Mouse (Mus musculus): ENCODE results near the gene Tspan4.
A peak's percentile ranks its signal among the peaks of the same experiment; 100 is the strongest.
"Not testable (repeated sequence)": the region's sequence is repeated elsewhere in the genome, so short reads cannot be mapped to it uniquely, and the experiment has no call there.

Gene Tspan4

GRCm38 (mm10) chr7:141439140-141439679 lies 35.8 kb upstream of the Tspan4 start:
- no peak for DNase-seq (ENCODE audit: inconsistent ontology term)

- DNase-seq (ENCODE audit: inconsistent ontology term): no peak
Measured at GRCm38 (mm10) chr7:141439811-141440210, 35.2 kb upstream of the Tspan4 start.

DNA sequence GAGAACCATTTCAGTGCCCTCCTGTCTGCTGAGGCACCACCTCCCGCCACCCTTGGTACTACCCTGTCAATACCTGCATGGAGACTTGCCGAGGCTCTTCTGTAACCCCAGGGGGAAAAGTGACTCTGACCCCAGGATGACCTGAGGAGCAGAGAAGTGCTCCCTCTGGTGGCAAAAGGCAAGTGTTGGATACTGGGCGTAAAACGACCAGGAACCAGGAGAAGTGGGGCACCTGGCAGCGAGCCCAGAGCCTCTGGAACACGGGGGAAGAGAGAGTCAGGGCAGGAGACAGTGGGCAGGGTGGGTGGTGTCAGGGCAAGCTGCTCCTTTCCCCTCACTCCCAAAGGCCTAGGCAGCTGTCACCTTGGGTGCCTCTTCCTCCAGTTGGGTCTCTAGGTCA lies 34.4 kb upstream of the Tspan4 start:
- DNase-seq (ENCODE audit: inconsistent ontology term): peak; percentile 75

DNA sequence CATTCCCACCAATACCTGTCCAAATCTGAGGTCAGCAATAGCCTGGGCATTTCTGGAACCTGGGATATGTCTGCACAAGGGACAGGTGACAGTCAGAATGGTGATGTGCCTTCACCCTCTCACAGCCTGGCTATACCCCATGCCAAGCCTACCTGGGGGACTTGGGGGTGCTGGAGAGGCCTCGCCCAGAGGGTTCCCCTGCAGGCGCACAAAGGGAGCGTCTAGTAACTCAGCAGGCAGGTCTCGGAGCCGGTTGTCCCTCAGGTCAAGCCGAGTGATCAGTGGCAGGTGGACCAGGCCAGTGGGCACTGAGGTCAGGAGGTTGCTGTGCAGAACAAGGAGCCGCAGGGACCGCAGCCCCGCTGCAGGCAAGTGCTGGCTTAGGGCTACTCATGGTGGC lies 33.6 kb upstream of the Tspan4 start:
- DNase-seq (ENCODE audit: inconsistent ontology term): no peak

- DNase-seq (ENCODE audit: inconsistent ontology term): no peak
Measured at GRCm38 (mm10) chr7:141442199-141442598, 32.8 kb upstream of the Tspan4 start.

GRCm38 (mm10) chr7:141443081-141443821 lies 31.8 kb upstream of the Tspan4 start:
- peak; percentile 69 for DNase-seq (ENCODE audit: inconsistent ontology term)

DNA sequence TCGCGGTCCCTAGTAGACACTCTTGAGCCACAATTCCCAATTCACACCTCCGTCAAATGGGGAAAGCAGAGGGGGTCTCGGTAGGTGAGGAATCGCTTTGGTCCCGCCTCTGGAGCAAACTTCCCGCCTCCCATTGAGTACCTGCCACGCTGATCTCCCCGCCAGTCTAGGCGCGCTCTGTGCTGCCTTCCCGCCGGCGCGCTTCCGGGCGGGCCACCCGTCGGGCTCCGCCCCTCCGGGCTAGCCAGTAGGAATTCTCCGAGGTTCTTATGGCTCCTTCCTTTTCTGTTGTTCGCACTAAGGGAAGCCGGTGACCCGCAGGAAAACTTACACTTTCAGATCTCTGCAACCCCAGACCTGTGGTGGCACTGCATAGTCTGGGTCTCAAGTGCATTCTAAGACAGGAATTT lies 31.2 kb upstream of the Tspan4 start, which contains the start of gene Pidd1:
Pidd1 (minus strand) TSS at position 198 of the 410 bp plus-strand sequence.
- peak; percentile 84 for DNase-seq (ENCODE audit: inconsistent ontology term)

GRCm38 (mm10) chr7:141446374-141446773 lies 28.7 kb upstream of the Tspan4 start:
- not testable (repeated sequence) for DNase-seq (ENCODE audit: inconsistent ontology term)

GRCm38 (mm10) chr7:141447110-141447991 lies 27.7 kb upstream of the Tspan4 start, which contains the start of gene Rplp2:
TSS of gene Rplp2 (plus strand) at chr7:141447370.
- peak; percentile 95 for DNase-seq (ENCODE audit: inconsistent ontology term)

DNA sequence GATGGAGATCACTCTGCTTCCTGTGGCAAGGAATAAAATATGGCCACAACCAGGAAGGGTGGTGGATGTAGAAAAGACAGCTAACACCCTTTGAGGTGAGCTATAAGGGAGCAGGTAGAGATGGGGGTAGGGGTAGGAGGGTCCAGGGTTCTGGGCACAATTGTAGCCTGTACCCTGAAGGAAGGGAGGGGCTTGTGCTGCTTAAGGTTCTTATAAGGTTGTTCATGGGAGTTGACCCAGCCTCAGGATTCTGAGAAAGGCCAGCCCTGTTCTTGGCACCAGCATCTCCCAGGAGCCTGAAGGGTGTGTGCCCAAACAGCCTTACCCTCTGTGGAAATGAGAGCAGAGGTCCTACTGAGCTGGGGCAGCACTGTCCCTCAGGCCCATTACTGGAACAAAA lies 23.1 kb upstream of the Tspan4 start:
- DNase-seq (ENCODE audit: inconsistent ontology term): no peak

- DNase-seq (ENCODE audit: inconsistent ontology term): no peak
Measured at GRCm38 (mm10) chr7:141453636-141454035, 21.4 kb upstream of the Tspan4 start.

- DNase-seq (ENCODE audit: inconsistent ontology term): peak; percentile 97
Measured at GRCm38 (mm10) chr7:141454967-141455551, 20.0 kb upstream of the Tspan4 start, which contains the start of gene Pnpla2. TSS of gene Pnpla2 (plus strand) at chr7:141455198.

GRCm38 (mm10) chr7:141455610-141456314 lies 19.3 kb upstream of the Tspan4 start:
- peak; percentile 76 for DNase-seq (ENCODE audit: inconsistent ontology term)

DNA sequence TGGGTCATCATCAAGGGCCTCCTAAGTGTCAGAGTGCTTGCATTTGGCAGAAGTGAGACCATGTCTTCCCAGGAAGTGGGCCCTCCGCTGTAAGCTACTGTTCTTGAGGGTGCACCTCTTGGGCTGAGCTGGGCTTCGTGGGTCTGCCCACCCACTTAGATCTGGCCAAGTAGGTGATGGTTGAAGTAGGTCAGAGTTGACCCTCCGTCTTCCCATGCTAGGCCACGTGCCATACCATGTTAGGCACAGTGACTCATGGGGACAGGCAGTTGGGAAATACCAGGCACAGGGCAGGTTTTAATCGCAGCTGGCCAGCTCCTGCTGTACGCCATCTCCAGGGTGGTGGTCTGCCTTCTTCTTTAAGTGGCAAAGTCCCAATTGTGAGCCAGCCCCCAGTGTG lies 18.3 kb upstream of the Tspan4 start:
- no peak for DNase-seq (ENCODE audit: inconsistent ontology term)

- no peak for DNase-seq (ENCODE audit: inconsistent ontology term)
Measured at GRCm38 (mm10) chr7:141457236-141457635, 17.8 kb upstream of the Tspan4 start.

- DNase-seq (ENCODE audit: inconsistent ontology term): no peak
Measured at GRCm38 (mm10) chr7:141457986-141458660, 16.9 kb upstream of the Tspan4 start.

DNA sequence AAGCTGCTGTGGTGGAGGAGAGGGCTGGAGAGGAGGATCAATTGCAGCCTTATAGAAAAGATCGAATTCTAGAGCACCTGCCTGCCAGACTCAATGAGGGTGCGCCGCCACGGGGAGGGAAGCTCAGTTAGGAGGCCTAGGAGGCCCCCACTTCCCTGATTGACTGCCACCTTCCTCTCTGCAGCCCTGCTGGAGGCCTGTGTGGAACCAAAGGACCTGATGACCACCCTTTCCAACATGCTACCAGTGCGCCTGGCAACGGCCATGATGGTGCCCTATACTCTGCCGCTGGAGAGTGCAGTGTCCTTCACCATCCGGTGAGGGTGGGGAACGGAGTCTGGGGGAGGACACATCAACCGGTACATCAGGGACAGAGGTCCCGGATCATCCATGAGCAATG lies 16.4 kb upstream of the Tspan4 start:
- DNase-seq (ENCODE audit: inconsistent ontology term): no peak

- no peak for DNase-seq (ENCODE audit: inconsistent ontology term)
Measured at GRCm38 (mm10) chr7:141459301-141459711, 15.7 kb upstream of the Tspan4 start.

DNA sequence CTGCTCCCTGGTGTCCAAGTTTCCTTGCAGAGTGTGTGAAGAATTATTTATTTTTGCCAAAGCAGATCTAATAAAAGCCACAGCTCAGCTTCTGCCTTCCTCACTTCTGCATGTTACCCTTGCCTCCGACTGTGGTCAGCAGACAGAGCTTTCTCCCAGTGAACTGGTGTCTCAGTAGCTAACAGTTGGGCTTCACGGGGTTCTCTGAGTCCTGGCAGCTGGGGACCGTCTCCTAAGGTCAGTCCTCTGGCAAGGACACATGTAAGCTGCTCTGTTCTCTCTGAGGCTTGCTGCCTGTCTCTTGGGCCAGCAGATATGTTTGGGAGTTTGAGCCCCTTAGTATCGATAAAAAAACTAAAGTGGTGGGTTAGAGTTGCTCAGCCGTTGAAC lies 15.0 kb upstream of the Tspan4 start:
- no peak for DNase-seq (ENCODE audit: inconsistent ontology term)

DNA sequence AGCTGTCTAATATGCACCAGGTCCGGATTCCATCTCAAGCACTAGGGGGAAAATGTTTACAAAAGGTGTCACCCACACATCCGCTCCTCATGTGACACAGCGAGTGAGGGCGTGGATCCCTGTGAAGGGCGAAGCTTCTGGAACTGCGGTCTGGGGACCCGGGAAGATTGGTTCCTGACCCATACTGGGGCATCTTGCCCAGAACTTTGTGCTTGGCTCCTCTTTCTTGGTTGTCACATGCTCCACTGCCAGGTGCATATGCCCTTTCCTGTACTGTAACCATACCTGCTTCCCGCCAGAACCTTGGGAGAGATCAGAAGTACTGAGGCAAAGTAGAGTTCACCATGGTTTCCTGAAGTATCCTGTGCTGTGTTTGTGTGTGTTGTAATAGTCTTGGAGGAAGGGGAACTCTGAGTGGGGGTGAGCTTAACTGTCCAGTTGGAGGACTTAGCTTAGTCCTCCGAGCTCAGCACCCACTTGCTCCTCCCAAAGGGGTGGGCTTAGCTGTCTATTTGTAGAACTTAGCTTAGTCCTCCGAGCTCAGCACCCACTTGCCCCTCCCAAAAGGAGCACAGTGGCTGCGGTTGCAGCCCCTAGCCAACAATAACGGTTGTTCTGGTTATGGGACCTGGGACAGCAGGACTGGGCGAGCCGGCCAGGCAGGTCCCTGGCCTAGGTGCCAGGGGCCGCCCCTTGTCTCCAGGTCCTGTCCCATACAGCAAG lies 14.5 kb upstream of the Tspan4 start, which contains the start of gene Cracr2b:
Cracr2b (plus strand) TSS at position 704 of the 723 bp plus-strand sequence.
- no peak for DNase-seq (ENCODE audit: inconsistent ontology term)
